Mouse (Mus musculus) heart, embryonic 15.5 days (tissue): Measurements from ENCODE around the gene Pheta2. TPM values are rescaled to one million over a fixed set of nuclear protein-coding genes. Genes with fewer than 3 reads are reported as not detected.
A peak's percentile ranks its signal among the peaks of the same experiment; 100 is the strongest.

Experiments
- ATAC-seq: fragments of 200-750 bp; cut with Nextera tagmentation; replicated peaks from 2 replicates; pipeline ENCODE4 v1.8.0; 2017; ENCODE audit warnings: low read depth, moderate TSS enrichment; ENCODE audit not compliant: insufficient number of reproducible peaks, insufficient read depth, low FRiP score
- H3K27ac ChIP-seq: fragments of 300-500 bp; sonication (generic); 2 replicates; pipeline ENCODE4 v1.5.1; 2015; ENCODE audit warnings: mild to moderate bottlenecking, inconsistent platforms
- H3K27me3 ChIP-seq: fragments of 300-500 bp; sonication (generic); 2 replicates; pipeline ENCODE4 v1.6.1; 2015; ENCODE audit warnings: inconsistent platforms
- H3K36me3 ChIP-seq: fragments of 300-500 bp; sonication (generic); 2 replicates; pipeline ENCODE4 v1.6.1; 2015; ENCODE audit warnings: mild to moderate bottlenecking, inconsistent platforms
- H3K4me1 ChIP-seq: fragments of 300-500 bp; sonication (generic); replicated peaks from 2 replicates; pipeline ENCODE4 v1.6.1; 2015; ENCODE audit warnings: inconsistent platforms
- H3K4me2 ChIP-seq: fragments of 300-500 bp; sonication (generic); 2 replicates; pipeline ENCODE4 v1.6.1; 2015; ENCODE audit warnings: inconsistent platforms, mild to moderate bottlenecking, moderate library complexity
- H3K4me3 ChIP-seq: fragments of 300-500 bp; sonication (generic); 2 replicates; pipeline ENCODE4 v1.5.1; 2015; ENCODE audit warnings: mild to moderate bottlenecking, inconsistent platforms
- H3K9ac ChIP-seq: fragments of 300-500 bp; sonication (generic); 2 replicates; pipeline ENCODE4 v1.6.1; 2015; ENCODE audit warnings: mild to moderate bottlenecking, inconsistent platforms
- H3K9me3 ChIP-seq: fragments of 300-500 bp; sonication (generic); replicated peaks from 2 replicates; pipeline ENCODE4 v1.6.1; 2016; ENCODE audit warnings: inconsistent platforms
- WGBS: fragments of 180-500 bp; shearing (Covaris S2); methylation state at CpG from one replicate; pipeline ENCODE4 v1.1.7; 2015; ENCODE audit warnings: mixed read lengths; 5-methylcytosine and 5-hydroxymethylcytosine counted together
- polyA plus RNA-seq: library from polyadenylated mRNA; unstranded; fragments of >200 nt; fragmentation: Nextera tagmentation; extraction: Ambion mirVana; gene quantifications from 2 replicates; pipeline ENCODE4 v1.2.1, GENCODE M21; 2015

The Pheta2 gene
- polyA plus RNA-seq, 1 experiment from 2014 or later, result 6.3 TPM

- 85% methylated on average over 6 of the region's 6 CpGs for WGBS
- no peak for ATAC-seq
- H3K9me3 ChIP-seq, result no peaks in the 10 kb centered on the region
- H3K27ac ChIP-seq, result no peak overlapping the region
- no peaks in the 10 kb centered on the region for H3K27me3 ChIP-seq
- peaks cover 3% of the 10 kb centered on the region; the same call in 1 of the 2 replicates for H3K36me3 ChIP-seq
- no peak overlapping the region for H3K9ac ChIP-seq
- H3K4me1 ChIP-seq, result peaks cover 17% of the 10 kb centered on the region
- no peak overlapping the region for H3K4me3 ChIP-seq
- H3K4me2 ChIP-seq, result no peak overlapping the region
Measured at GRCm38 (mm10) chr15:82372446-82372845, 33.7 kb downstream of the Pheta2 start.

- 83% methylated on average over 5 of the region's 5 CpGs for WGBS
- Histone ChIP-seq H3K36me3 (peaks cover 3% of the 10 kb centered on the region; the same call in 1 of the 2 replicates), H3K4me2 (no peak overlapping the region), H3K27ac (no peak overlapping the region), H3K9me3 (no peaks in the 10 kb centered on the region), H3K27me3 (no peaks in the 10 kb centered on the region), H3K9ac (no peak overlapping the region), H3K4me1 (peaks cover 23% of the 10 kb centered on the region), H3K4me3 (no peak overlapping the region)
- ATAC-seq, result no peak
Measured at GRCm38 (mm10) chr15:82372991-82373390, 34.2 kb downstream of the Pheta2 start.

GRCm38 (mm10) chr15:82374437-82374836, 35.7 kb downstream of the Pheta2 start:
- Histone ChIP-seq H3K9ac (no peak overlapping the region), H3K4me1 (peaks cover 31% of the 10 kb centered on the region), H3K36me3 (no peaks in the 10 kb centered on the region), H3K4me2 (no peak overlapping the region), H3K27ac (no peak overlapping the region), H3K4me3 (no peak overlapping the region), H3K27me3 (no peaks in the 10 kb centered on the region), H3K9me3 (no peaks in the 10 kb centered on the region)
- no peak for ATAC-seq
- 81% methylated on average over 5 of the region's 5 CpGs for WGBS

DNA sequence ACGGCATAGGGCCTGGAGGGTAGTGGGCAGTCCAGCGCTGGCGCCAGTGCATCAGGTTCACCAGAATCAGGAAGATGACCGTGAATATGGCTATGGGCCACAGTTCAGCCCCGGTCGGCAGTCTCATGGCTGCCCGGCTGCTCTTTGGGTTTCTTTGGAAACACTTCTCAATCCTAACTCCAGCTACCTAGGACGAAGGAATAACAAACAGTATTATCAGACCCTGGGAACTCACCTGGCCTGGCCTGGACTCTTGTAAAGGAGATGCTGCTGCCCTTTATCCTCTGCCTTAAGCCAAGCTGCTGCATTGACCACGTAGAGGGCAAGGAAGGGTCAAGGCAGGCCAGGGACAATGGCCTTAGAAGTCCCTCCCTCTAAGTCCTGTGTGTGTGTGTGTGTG, 37.1 kb downstream of the Pheta2 start:
- no peaks in the 10 kb centered on the region for H3K27me3 ChIP-seq
- no peak overlapping the region for H3K4me2 ChIP-seq
- no peaks in the 10 kb centered on the region for H3K9me3 ChIP-seq
- H3K27ac ChIP-seq, result peak overlapping the region; percentile 65
- H3K36me3 ChIP-seq, result no peaks in the 10 kb centered on the region
- no peak overlapping the region for H3K9ac ChIP-seq
- no peak overlapping the region for H3K4me3 ChIP-seq
- ATAC-seq, result no peak
- H3K4me1 ChIP-seq, result peaks cover 38% of the 10 kb centered on the region
- WGBS, result 89% methylated on average over 9 of the region's 9 CpGs

- Histone ChIP-seq H3K4me3 (no peak overlapping the region), H3K27me3 (no peaks in the 10 kb centered on the region), H3K36me3 (no peaks in the 10 kb centered on the region), H3K4me2 (no peak overlapping the region), H3K4me1 (peaks cover 41% of the 10 kb centered on the region), H3K9me3 (no peaks in the 10 kb centered on the region), H3K27ac (peak overlapping the region; percentile 65), H3K9ac (no peak overlapping the region)
- WGBS, result 60% methylated on average over 17 of the region's 17 CpGs
- ATAC-seq, result no peak; the same call in 1 of the 2 replicates
Measured at GRCm38 (mm10) chr15:82376393-82377138, 37.8 kb downstream of the Pheta2 start.

DNA sequence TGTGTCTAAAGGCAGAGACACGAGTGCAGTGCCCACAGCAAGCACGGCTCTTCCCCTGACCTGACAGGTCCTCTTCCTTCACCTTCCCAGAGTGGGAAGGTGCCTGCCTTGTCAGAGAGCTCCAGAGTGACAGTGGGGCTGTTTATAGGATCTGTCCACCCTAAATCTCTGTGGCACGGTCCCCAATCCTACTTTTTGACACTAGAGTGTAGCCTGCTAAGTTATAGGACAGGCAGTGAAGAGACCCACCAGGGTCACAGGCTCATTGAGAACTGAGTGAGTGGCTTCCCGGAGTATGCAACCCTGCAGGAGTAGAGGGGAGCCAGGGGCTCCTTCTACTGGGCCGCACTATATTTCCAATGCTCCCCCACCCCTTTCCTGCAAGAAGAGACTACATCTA, 39.0 kb downstream of the Pheta2 start:
- Histone ChIP-seq H3K4me1 (peaks cover 41% of the 10 kb centered on the region), H3K27me3 (no peaks in the 10 kb centered on the region), H3K4me3 (no peak overlapping the region), H3K4me2 (no peak overlapping the region; the same call in 1 of the 2 replicates), H3K27ac (peak overlapping the region; percentile 89; the same call in 1 of the 2 replicates), H3K36me3 (no peaks in the 10 kb centered on the region), H3K9me3 (no peaks in the 10 kb centered on the region), H3K9ac (no peak overlapping the region)
- 70% methylated on average over 5 of the region's 5 CpGs for WGBS
- ATAC-seq, result no peak

GRCm38 (mm10) chr15:82378261-82379180, 39.8 kb downstream of the Pheta2 start:
- H3K9ac ChIP-seq, result peak overlapping the region; percentile 23; the same call in 1 of the 2 replicates
- H3K9me3 ChIP-seq, result no peaks in the 10 kb centered on the region
- H3K4me2 ChIP-seq, result peak overlapping the region; percentile 82
- 45% methylated on average over 15 of the region's 15 CpGs for WGBS
- no peak for ATAC-seq
- no peaks in the 10 kb centered on the region for H3K36me3 ChIP-seq
- H3K27ac ChIP-seq, result peak overlapping the region; percentile 89
- H3K4me1 ChIP-seq, result peaks cover 41% of the 10 kb centered on the region
- H3K4me3 ChIP-seq, result peak overlapping the region; percentile 6
- H3K27me3 ChIP-seq, result no peaks in the 10 kb centered on the region

DNA sequence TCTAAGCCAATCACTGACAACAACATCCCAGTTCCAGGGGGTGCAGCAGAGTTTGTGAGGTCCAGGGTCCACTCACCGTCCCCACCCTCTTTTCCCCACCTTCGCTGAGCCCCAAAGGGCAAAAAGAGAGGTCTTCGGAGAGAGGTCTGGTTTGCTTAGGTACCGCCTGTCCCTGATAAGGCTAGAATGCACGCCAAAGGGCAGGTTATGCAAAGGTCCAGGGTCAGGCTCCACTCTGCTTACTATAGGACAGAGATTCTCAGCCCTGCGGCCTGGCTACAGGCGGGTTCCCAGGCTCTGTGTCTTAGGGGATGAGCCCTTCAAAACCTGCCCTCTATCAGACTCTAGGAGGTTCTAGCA, 40.7 kb downstream of the Pheta2 start:
- H3K27me3 ChIP-seq, result no peaks in the 10 kb centered on the region
- no peaks in the 10 kb centered on the region for H3K9me3 ChIP-seq
- H3K9ac ChIP-seq, result peak overlapping the region; percentile 65
- H3K4me1 ChIP-seq, result peaks cover 41% of the 10 kb centered on the region
- peak overlapping the region; percentile 89 for H3K27ac ChIP-seq
- peak; percentile 3; the same call in 1 of the 2 replicates for ATAC-seq
- H3K36me3 ChIP-seq, result no peaks in the 10 kb centered on the region
- WGBS, result 22% methylated on average over 7 of the region's 7 CpGs
- peak overlapping the region; percentile 82 for H3K4me2 ChIP-seq
- peak overlapping the region; percentile 60 for H3K4me3 ChIP-seq

DNA sequence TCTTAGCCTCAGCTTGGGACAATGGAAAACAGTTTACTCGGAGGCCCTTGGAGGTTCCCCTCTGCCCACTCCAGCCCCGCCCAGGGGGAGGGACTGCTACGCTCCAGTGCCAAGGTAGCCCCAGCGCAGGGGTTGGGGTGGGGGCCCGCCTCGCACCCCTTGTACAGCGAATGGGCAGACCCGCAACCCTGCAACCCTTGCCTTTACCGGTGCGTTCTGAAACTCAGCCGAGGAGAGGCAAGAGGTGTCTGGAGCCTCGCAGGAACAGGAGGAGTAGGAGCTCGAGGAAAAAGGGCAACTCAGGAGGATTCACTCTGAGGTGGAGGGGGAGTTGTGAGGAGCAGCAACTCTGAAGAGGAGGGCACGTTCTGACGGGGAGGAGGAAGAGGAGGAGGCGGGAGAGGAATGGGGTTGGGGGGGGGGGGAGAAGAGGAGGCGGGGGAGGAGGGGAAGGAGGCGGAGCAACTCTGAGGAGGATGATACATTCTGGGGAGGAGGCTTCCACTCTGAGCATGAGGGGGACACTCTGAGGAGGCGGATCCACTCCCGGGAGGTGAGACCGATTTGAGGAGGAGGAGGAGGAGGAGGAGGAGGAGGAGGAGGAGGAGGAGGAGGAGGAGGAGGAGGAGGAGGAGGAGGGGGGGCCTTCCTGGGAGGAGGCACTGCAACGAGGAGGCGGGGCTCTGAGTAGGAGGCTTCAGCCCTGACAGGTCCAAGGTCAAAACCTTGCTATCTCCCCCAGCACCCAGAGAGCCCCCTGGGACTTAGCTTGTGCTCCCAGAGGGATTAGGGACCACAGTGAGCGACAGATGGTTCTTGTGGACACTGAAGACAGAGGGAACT, 41.4 kb downstream of the Pheta2 start, which contains the start of gene Cyp2d22:
Gene Cyp2d22 (minus strand): TSS at position 390 of the 843 bp plus-strand sequence.
- peaks cover 41% of the 10 kb centered on the region for H3K4me1 ChIP-seq
- H3K4me3 ChIP-seq, result peak within 1 kb of the TSS; percentile 60
- ATAC-seq, result peak; percentile 62
- H3K27ac ChIP-seq, result peak within 1 kb of the TSS; percentile 89
- H3K4me2 ChIP-seq, result peak within 1 kb of the TSS; percentile 82
- peak within 1 kb of the TSS; percentile 65 for H3K9ac ChIP-seq
- WGBS, result 2% methylated on average over 18 of the region's 24 CpGs
- H3K27me3 ChIP-seq, result no peaks in the 10 kb centered on the region
- H3K9me3 ChIP-seq, result no peaks in the 10 kb centered on the region
- no peaks in the 10 kb centered on the region for H3K36me3 ChIP-seq

DNA sequence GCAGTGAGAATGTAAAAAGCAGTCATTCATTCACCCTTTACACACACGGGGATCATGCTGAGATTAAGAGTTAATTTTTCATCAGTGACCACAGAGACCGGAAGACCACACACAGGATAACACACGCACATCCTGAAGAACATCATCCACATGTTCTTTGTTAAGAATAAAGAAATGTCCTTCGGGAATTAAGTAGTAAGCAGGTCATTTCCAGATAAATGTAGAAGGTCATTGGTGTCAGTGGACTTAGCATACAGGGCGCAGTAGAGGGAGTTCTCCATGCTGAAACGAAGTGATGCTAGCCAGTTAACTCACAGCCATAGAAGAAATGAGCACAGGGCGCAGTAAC, 41.9 kb downstream of the Pheta2 start:
- 30% methylated on average over 7 of the region's 7 CpGs for WGBS
- H3K4me2 ChIP-seq, result peak overlapping the region; percentile 82
- H3K27me3 ChIP-seq, result no peaks in the 10 kb centered on the region
- H3K36me3 ChIP-seq, result no peaks in the 10 kb centered on the region
- H3K27ac ChIP-seq, result peak overlapping the region; percentile 72
- no peak for ATAC-seq
- H3K4me3 ChIP-seq, result peak overlapping the region; percentile 60
- no peaks in the 10 kb centered on the region for H3K9me3 ChIP-seq
- peaks cover 40% of the 10 kb centered on the region for H3K4me1 ChIP-seq
- peak overlapping the region; percentile 46; the same call in 1 of the 2 replicates for H3K9ac ChIP-seq

- Histone ChIP-seq H3K4me2 (no peak overlapping the region), H3K4me1 (peaks cover 26% of the 10 kb centered on the region), H3K36me3 (no peaks in the 10 kb centered on the region), H3K4me3 (no peak overlapping the region), H3K9me3 (no peaks in the 10 kb centered on the region), H3K9ac (no peak overlapping the region), H3K27me3 (no peaks in the 10 kb centered on the region), H3K27ac (no peak overlapping the region)
- WGBS, result 85% methylated on average over 2 of the region's 2 CpGs
- ATAC-seq, result no peak
Measured at GRCm38 (mm10) chr15:82382441-82382840, 43.7 kb downstream of the Pheta2 start.
